Mouse (Mus musculus) regulatory T cell (primary cell): ENCODE measurements around the gene Timm10.

Source experiments
- in situ Hi-C: fragments of 300-600 bp; cut with MboI, MseI; formaldehyde crosslinking; loops from one replicate; pipeline ENCODE4 v1.15.1; 2025; ENCODE audit warnings: high pct_unique_total_duplicates

The Timm10 gene

DNA sequence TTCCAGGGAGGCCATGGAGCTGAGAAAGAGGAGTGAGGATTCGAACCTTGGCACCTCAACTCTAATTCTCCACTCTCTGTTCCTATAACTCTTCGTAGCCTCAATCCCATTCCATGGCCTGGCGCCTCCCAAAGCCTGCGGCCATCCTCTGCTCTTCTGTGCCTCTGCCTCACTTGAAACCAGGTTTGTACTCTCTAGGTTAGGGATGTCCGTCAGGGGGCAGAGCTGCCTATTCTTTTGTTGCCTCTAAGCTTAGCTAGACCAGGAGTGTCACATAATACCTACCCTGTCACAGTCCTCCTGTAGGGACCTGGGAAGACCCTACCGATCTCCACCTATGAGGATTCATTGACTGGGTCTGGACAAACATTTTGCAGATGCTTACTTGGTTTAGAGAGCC is 14.1 kb upstream of the Timm10 start:
- in situ Hi-C loops = no loop called here

DNA sequence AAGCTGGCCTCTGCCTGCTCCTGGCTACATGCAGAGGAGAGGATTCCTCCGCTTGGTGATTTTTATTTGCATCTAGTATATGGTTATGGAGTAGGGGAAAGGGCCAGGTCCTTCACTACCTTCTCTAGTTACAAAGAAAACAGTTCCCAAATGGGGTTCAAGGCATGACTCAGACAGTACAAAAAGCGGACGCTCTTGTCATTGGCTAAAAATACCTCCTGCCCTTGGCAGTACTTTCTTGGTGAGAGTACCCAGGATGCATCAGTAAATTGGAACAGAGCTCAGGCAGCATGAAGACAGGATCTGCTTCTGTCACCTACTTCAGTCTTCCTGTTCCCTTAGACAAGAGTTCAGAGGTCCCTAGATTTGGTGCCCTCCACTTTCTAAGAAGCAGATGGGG is 6.9 kb upstream of the Timm10 start:
- in situ Hi-C loops = no loop called here

DNA sequence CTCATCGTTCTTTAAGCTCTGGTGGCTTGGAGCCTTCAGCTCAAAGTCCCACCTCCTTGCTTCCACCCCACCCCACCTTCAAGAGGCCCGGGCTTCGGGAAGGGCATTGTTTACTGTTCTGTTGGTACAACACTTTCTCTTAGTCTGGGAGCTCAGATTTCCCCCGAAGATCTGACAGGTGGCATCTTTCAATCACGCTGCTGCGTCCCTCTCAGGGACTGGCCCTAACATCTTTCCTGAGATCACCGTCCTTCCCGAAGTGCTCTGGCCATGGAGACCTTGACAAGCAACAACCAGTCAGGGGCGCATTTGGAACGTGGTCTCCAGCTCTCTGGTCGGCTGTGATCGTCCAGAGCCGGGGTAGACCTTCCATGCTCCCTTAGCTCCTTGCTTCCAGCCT is 4.2 kb upstream of the Timm10 start, which contains the start of gene Smtnl1:
Gene Smtnl1, minus strand, starts transcription at position 101 of the 400 bp plus-strand sequence.
- in situ Hi-C loops = no loop called here

DNA sequence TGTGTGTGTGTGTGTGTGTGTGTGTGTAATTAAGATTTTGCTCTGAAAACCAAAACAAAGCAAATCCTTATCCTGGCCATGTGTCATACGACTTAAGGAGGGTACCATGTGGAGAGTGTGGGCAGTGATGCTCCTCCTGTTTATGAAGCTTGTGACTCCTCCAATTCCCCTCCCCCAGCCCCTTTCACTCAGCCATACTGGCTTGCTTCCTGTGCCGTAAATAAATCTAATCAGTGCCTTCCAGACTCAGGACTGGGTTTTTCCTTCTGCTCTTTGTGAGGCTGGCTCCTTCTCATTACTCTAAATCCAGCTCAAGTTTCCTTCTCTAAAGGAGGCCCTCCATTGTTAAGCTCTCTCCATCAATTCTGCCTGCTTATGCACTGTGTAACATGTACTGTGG is 3.6 kb upstream of the Timm10 start:
- in situ Hi-C loops = no loop called here

DNA sequence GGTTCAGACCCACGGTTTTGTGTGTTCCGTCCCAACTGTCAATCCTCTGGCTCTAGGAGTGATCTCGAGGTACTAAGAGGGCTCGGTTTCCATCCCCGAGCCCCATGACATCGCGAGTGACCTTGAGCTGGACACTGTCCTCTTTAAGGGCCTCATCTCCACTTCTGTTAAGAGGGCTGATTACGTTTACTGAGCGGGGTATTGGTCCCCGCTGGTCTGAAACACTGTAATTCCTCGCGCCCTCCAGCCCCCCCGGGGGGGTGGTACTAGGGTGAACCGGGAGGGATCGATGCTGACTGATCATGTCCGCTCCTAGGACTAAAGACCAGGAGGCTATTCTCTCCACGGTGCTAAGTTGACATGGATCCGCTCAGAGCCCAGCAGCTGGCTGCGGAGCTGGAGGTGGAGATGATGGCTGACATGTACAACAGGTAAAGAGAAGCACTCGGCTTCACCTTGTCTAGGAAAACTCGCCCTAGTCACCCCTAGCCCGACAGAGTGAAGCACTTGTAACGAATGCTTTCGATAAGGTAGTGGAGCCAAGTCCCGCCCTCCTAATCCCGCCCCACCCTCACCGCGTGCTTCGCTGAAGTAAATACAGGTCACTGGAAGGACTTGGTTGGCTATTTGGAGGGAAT is 605 bp downstream of the Timm10 start:
- in situ Hi-C loops = no loop called here

DNA sequence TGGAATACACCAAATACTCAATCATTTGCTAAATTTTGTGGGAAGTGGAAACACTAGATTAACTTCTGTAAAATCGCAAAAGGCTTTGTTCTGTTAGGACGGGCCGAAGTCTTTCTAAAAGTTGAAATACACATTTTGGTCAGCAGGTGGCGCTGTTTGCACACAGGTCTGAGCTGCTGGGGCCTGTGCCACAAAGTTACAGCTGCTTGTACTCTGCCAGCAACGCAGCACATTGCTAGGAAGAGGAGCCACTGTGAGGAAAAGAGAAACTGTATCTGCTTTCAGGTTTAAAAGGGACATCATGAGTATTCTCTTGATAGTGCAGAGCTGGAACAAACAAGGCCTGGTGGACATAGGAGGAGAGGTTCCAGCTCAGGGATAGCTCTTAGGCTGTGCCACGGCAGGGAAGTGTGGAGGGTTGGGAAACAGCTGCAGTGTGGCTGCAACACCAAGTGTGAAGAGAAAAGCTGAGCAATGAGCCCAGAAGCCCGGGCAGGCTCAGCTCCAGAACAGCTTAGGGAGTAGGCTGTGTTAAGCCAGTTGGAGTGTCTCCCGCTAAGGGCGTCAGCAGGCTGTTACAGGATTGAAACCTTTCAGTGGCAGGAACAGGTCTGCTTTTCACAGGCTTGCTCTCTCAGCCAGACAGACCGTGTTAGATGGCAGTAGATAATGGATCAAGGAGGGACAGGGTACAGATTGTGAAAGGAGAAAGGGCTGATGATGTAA is 5.0 kb downstream of the Timm10 start:
- in situ Hi-C loops = no loop called here

DNA sequence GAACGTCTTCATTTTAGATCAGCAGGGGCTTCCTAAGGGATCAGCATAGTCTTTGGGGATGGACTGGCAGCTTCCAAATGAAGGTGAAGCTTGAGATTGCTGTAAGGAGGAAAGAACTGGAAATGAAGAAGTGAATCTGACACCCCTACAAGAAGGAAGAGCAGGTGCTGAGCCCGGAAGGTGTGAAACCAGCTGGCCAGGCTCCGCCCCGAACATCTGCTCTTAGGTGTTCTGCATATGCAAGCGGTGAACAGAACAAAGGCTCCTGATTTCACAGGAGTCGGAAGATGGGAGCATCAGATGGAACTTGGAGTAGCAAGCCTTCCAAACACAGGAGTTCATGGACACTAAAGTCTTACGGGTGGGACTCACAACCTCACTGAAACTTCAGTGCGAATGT is 10.3 kb downstream of the Timm10 start:
- in situ Hi-C loops = no loop called here

DNA sequence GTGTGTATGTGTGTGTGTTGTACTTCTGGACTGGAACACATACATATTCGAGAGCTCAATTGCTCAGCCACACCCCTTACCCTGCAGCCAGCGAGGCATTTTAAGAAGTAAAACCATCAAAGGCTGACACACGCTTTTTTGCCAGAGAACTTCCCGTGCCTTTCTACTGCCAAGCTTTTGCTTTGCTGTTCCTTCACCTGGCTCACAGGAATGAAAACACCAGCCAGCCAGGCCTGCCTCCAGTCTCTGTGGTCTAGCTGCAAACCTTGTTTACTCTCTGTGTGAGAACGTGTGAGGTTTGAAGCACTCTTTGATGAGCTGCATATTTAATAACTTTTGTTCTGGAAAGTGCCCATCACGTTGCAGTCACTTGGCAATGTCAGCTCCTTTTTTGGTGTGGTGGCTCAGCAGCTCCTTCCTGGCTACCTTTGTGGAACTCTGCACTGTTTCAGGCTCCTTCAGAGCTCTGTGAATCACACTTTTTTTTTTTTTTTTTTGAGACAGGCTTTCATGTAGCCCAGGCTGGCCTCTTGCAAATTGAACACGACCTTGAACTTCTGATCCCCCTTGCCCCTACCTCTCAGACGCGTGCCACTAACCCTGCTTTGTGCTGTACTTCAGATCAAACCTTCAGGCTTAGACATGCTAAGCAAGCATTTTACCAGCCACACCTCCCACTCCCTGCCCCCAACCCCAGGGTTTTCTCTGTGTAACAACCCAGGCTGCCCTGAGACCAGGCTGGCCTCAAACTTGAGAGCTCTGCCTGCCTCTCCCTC is 11.2 kb downstream of the Timm10 start:
- in situ Hi-C loops = no loop called here

DNA sequence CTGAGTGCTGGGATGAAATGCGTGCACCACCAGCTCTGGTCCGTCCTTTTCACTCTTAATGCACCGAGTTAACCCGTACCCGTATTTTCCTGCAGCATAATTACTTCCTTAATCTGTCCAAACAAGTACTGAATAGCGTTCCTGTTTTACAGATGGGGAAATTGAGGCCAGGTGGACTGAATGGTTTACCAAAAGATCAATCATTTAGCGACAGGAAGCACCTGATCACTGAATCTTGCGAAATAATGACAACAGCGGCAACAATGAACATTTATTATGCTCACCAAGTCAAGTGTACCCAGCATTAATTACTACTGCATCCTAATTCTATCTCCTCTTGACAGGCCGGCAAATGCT is 11.8 kb downstream of the Timm10 start, which contains the start of gene Slc43a1:
Gene Slc43a1, plus strand, starts transcription at position 258 of the 357 bp plus-strand sequence.
- in situ Hi-C loops = no loop called here

DNA sequence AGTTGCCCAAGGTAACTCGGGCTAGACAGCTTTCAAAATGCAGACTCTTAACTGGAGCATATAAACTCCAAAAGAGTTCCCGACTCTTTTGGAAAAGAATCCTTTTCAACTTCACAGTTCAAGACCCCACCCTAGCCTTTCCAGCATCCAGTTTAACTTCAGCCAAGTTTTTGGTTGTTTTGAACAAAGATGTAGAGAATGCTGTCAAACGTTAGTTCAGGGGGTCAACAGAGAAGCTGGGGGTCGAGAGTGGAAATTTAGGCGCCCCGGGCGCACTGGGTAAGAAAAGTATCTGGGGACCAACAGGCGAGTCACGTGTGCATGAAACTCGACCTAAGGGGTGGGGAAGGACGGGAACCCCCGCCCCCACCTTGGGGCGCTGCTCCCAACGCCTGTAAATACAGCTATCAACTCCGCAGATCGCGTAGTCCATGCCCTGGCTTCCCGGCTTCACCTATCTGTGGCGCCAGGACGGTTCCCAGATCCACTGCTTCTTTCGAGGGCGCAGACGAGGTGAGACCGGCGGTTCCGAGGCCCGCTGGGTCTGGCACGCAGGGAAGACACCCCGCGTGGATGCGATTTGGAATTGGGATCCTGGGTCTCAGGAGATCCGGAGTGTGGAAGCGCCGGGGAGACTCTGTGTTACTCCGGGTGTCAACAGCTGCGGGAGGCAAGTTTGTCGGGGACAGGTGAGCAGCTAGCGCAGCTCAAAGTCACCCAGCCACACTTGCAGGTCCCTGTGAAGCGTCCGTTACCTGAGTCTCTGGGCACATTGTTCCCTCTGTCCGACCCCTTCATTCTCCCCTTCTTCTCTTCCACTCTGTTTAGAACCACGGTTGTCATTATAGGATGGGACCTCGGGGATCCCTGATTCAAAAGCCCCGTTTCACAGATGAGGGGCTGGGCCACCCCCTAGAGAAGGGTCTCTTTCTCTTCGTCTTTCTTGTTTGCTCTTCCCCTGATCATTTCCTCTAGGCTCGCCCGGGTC is 12.5 kb downstream of the Timm10 start:
- in situ Hi-C loops = no loop called here

DNA sequence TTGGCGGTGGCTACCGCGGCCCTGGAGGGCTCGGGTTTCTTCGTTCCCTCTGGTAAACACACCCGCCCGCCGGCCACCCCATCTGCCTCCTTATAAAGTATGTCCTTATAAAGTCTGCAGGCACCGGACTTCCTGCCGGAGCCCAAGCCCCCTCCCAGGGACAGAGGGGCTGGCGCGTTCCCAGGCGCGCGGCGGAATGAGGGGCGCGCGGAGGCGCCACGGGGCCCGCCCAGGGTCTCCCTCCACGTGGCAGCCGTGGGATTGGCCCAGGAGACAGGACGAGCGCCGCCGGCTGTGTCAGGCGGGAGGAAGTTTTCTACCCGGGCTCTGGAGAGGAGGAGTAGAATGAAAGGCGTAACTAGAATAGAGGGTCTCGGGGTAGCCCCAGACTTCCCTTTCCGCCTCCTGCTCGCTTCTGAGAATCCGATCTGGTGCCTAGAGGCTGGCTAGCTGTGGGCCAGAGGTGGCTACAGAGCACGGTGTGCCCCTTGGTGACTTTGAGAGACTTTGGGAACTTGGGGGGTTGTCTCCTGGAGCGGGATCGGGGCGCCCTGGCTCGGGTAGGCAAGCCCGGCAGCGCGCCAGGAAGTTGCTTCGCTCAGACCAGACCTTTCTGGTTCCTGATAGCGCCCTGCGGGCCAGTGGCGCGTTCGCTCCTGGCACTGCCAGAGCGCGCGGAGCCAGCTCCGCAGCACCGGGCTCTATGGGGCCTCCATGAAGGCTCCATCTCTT is 13.4 kb downstream of the Timm10 start:
- in situ Hi-C loops = no loop called here

DNA sequence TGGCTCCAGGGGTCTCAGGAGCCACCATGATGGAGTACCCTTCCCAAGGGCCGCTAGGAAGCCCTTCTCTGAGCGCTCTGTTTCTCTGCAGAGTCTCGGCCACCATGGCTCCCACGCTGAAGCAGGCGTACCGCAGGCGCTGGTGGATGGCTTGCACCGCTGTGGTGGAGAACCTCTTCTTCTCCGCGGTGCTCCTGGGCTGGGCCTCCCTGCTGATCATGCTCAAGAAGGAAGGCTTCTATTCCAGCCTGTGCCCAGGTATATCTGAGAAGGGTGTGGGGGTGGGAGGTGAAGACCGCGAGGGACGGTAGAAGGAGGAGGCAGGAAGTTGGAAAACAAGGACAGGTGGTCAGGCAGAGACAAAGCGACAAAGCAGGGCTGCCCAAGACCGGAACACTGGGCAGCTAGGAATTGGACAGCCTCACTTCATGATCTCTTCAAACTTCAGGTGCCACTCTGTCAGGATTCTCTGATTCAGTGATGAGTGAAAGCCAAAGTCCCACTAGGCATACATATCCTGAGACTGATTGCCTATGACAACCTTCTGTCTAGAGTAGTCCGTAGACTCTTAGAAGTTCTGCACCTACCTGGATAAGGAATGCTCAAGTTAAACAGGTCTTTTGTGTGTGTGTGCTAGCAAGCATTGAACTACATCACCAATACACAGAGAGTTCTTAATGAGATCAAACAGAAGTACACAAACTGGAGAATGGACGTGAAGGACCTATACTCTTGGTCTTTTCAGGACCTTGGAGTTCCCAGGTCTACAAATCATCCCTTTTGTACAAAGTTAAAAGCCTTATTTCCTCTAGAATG is 14.2 kb downstream of the Timm10 start:
- in situ Hi-C loops = no loop called here

DNA sequence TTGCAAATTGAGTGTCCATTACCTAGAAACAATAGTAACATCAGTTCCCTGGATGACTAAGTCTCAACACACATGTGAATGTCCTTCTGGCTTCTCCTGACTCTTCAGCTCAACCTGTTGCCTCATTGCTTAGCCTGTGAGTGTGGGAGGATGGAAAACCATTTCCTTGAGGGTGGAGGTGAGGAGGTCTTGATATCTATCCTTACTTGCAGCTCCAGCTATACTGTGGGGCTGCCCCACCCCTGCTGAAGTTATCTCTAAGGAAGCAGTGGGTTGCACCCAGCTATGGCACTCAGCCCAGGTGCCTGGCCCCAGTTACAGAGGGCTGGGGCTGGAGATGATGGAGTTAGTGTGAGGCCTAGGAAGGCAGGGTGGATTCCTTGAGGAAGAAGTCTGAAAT is 15.1 kb downstream of the Timm10 start:
- in situ Hi-C loops = no loop called here

DNA sequence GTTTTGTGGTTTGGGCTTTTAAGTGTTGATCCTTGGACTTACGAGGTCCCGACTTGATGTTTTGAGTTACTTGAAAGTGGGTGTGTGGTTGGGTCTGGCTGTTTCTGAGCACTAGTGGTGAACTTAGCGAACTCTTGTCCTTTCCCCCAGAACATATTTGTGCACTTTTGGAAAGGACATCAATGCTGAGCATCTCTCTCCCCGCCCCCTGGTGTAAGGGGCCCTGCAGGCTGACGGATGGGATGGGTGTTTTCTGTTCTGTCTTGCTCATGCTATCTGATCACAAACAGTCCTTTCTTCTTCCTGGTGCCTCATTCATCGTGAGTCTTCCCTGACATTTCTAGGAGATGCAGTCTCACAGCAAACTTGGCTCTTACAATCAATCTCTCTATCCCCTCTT is 16.9 kb downstream of the Timm10 start:
- in situ Hi-C loops = no loop called here

DNA sequence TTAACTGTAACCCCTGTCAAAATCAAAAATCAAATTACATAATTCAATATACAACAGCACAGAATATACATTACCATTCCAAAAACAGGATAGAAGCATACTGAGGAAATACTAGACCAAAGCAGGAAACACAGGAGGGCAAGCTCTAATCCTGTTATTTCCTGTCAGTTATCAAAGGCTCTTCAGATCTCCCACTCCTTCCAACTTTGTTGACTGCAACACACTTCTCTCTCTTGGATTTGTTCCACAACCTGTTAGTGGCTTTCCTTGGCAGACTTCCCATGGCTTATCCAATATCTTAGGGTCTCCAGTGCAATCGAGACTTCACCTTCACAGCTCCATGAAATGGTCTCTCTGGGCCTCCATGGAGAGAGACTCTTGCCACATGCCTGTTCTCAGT is 18.4 kb downstream of the Timm10 start:
- in situ Hi-C loops = no loop called here

DNA sequence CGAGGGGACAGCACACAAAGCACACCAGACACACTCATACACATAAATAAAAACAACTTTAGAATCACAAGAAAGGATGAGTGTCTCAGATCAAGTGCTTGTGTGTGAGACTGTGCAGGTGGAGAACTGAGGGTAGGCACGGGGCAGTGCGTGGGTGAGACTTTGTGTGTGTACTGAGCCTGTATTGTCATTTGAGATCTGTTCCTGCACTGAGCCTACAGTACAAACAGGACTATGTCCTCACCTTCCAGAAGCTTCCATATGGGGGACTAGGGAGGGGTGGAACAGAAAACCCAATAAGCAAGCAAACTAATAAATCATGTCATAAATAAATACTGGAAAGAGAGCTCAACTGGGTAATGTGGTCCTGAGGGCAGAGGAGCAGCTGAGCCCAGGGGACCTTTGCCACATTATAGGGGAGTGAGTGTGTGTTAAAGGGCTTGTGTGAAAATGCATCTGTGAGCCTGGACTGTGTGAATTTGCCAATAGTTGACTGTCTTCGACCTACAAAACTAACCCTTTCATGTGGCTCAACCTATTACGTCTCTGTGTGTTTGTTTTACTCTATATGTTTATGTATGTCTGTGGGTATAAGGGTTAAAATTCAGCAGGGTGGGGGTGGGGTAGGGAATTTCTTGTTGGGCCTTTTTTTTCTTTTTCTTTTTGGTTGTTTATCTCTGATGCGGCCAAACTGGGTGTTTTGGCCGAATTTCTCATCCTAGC is 23.8 kb downstream of the Timm10 start:
- in situ Hi-C loops = no loop called here

DNA sequence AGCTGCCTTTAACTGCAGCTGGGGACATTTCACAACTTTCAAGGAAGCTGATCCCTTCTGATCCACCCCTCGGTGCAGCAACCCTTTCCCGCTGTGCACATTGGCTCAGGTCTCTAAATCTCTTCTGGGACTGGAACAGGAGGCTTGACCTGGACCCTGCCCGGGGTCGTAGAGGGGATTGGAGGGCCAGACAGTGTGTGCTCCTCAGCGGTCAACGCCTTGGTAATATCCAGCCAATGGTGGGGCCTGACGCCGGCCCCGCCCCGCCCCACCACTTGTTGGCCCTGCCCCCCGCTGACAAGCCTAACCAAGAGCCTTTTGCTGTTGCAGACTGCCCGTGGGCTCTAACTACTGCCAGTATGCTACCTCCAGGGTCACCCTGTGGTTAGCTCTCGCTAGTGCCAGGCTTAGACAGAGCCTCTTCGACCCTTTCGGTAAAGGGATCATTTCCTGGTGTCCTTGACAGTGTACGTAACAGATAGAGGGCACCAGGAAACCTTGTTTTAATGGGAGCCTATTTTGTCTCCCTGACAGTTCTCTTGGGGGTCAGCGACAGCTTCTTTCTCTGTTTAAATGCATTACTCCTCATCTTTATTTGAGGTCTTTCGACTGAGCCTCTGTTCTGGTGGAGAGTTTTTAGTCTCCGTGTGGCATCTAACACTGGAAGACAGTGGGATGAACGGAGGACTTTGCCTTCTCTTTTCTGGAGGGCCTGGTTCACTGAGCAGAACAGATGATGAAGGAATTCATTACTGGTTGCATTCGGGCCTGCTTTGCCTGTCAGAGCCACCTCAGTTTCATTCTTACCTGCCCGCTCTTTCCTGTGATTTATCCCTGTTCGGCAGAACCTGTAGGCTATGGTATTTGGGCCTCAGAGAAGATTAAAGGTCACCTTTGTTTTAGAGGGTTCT is 24.6 kb downstream of the Timm10 start:
- in situ Hi-C loops = no loop called here

DNA sequence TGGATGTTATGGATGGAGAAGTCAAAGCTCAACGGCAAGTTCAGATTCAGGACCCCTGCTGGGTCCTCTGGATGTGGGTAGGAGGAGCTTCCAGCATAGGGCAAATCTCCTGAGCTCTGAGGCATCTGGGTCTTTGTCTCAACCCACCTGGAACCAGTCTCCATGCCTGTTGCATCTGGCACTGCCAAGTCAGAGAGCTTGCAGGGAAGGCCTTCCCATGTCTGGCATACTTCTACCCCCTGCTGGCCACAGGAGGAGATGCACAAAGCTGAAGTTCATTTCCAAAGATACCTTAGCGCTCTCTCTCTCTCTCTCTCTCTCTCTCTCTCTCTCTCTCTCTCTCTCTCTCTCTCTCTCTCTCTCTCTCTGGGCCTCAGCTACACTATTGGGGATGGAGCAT is 28.9 kb downstream of the Timm10 start:
- in situ Hi-C loops = no loop called here
